Mouse (Mus musculus) heart, postnatal 0 days (tissue): ENCODE measurements around the gene Phf1.
"Not testable (repeated sequence)": the region's sequence is repeated elsewhere in the genome, so short reads cannot be mapped to it uniquely, and the experiment has no call there.

Experiments
- CTCF ChIP-seq: IDR thresholded peaks from 2 replicates; pipeline ENCODE4 v1.5.1; 2016; ENCODE audit warnings: antibody characterized with exemption, control low read depth, low read depth
- EP300 ChIP-seq: IDR thresholded peaks from 2 replicates; pipeline ENCODE4 v1.6.1; 2016; ENCODE audit warnings: antibody characterized with exemption, low read depth

GRCm38 (mm10) chr17:26917560-26917959, 15.3 kb upstream of the Phf1 start:
- not testable (repeated sequence) for TF ChIP-seq CTCF, EP300
